Mouse (Mus musculus): Measurements from ENCODE around the gene AC161166.1. TPM values are rescaled to one million over a fixed set of nuclear protein-coding genes. Genes with fewer than 3 reads are reported as not detected.

Gene AC161166.1
- not detected in 2 replicates for polyA plus RNA-seq (2012; rRNA removed)

GRCm38 (mm10) chr7:24512355-24512754, at the start of gene AC161166.1:
TSS of gene AC161166.1 (minus strand) at chr7:24512455.

DNA sequence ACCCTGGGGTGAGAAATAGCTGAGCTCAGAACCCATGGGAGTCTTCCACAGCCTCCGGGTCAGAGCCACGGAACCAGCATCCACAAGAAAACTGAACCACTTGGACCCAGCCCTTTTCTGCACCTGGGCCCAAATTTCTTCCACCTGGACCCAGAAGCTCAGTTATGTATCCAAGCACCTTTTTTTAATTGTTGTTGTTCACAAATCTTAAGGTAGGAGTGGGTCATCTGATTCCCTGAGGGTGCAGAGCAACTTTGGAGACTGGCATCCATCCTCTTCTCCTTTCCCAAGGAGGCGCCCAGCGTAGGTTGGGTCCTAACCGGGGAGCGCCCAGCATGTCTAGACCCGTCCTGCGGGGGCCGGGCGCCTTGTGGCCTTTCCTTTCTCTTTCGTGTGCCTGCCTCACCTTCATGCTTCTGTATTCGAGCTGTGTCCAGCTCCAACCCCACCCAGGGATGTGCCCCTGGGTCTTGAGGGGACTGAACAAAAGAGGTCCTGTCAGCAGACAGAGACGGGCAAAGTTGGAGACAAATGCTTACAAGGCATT, 33.9 kb upstream of the AC161166.1 start, which contains the start of the genes Pinlyp and Xrcc1:
Gene Pinlyp (minus strand): TSS at position 51 of the 547 bp plus-strand sequence.
Gene Xrcc1 (plus strand): TSS at position 222 of the 547 bp plus-strand sequence.

DNA sequence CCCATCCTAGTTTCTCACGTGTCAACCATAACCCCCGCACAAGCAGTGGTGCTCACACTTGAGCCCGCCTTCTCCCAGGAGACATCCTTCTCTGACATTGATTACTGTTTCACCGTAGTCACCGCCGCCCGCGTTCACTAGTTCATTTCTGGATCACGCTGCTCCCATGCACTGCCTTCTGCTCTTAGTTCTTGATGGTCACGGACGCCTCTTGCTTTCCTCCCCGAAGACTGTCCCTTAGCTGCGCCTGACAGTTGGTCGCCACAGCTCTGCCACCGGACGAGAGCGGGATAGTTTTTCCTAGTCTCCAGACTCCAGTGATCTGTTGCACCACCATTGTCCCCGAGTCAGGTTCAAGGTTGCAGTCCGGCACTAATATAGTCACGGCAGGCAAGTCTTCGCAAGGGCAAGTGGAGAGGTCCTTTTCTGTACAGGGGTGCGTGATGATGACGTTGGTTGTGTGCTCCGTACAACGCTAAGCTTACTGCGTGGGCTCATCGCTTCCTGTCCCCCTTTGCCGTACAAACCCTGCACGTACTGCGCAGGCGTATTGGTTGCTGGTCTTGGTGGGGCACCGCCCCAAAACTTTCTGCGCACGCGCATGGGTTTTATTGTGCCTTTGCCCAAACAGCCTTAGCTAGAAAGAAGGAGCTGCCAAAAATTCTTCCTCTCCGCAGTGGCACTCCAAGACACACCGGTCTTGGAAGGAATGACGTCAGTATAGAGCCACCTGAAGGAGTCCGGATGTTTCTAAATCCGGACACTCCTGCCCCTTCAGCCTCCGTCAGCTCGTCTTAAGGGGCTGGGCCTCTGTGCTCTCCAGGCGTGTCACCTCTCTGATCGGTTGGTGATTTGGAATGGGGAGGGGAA, 18.0 kb upstream of the AC161166.1 start, which contains the start of gene Irgq:
Gene Irgq (plus strand): TSS at position 628 of the 870 bp plus-strand sequence.

DNA sequence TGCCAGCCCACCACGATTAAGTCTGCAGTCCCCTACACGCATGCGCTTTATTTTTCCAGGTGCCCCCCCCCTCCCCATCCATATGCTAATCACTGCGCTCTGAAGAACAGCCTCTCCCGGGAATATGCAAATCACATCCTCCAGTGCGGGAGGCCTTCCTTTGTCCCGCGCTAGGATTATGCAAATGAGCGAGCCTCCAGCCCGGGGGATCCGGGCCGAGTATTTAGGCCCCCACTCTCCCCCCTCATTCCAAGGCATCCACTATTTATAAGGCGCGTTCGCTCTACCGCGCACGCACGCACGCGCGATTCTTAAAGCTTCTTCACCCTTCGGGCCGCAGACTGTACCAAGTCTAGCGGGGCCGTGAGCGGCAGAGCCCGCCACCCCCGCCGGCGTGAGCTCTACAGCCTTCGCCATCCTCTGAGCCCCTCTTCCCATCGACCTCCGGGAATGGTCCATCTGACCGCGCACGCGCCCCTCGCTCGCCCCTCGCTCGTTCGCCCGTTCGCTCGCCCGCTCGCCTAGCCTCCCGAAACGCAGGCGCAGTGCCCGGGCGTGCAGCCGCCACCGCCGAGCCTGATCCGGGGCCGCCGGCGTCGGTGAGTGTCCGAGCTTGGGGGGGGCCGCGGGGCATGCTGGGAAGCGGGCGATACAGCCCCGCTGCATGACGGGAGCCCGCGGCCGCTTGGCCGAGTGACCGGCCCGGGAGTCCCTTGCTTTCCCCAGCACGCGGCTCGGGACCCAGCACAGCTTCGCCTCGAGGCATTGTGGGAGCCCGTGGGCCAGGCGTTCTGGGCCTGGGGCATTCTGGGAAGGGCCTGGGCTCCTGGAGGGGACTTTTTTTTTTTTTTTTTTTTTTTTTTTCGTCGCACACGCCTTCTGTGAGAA, 5.2 kb downstream of the AC161166.1 start, which contains the start of gene Zfp428:
Gene Zfp428 (plus strand): TSS at position 169 of the 888 bp plus-strand sequence.

GRCm38 (mm10) chr7:24481474-24482207, 30.6 kb downstream of the AC161166.1 start, which contains the start of gene Cadm4:
TSS of gene Cadm4 (plus strand) at chr7:24482023.

GRCm38 (mm10) chr7:24462388-24463319, 49.6 kb downstream of the AC161166.1 start, which contains the start of gene Plaur:
TSS of gene Plaur (plus strand) at chr7:24462484.

Other genes with a start within 250 kb of the AC161166.1 start
- gene Zfp93, start 242.0 kb downstream of the AC161166.1 start, polyA plus RNA-seq (2012; rRNA removed): 1.4 and 1.6 TPM in 2 replicates
- gene Zfp61, start 211.2 kb downstream of the AC161166.1 start, polyA plus RNA-seq (2012; rRNA removed): 4.3 and 4.9 TPM in 2 replicates
- gene Zfp94, start 195.8 kb downstream of the AC161166.1 start, polyA plus RNA-seq (2012; rRNA removed): 4.4 TPM in 2 replicates
- gene Tescl, start 178.5 kb downstream of the AC161166.1 start, polyA plus RNA-seq (2012; rRNA removed): 1.5 and 1.9 TPM in 2 replicates
- not detected in 2 replicates for gene Lypd5, start 163.3 kb downstream of the AC161166.1 start, polyA plus RNA-seq (2012; rRNA removed)
- 136 and 140 TPM in 2 replicates for gene Kcnn4, start 142.2 kb downstream of the AC161166.1 start, polyA plus RNA-seq (2012; rRNA removed)
- 49.2 and 51.1 TPM in 2 replicates for gene Smg9, start 112.8 kb downstream of the AC161166.1 start, polyA plus RNA-seq (2012; rRNA removed)
- 0.35 and 1.1 TPM in 2 replicates for gene Irgc1, start 60.2 kb downstream of the AC161166.1 start, polyA plus RNA-seq (2012; rRNA removed)
- 16.4 and 17.4 TPM in 2 replicates for gene Plaur, start 50.0 kb downstream of the AC161166.1 start, polyA plus RNA-seq (2012; rRNA removed)
- 8.6 and 12.3 TPM in 2 replicates for gene Cadm4, start 30.4 kb downstream of the AC161166.1 start, polyA plus RNA-seq (2012; rRNA removed)
- 12.5 and 13.9 TPM in 2 replicates for gene Zfp428, start 5.4 kb downstream of the AC161166.1 start, polyA plus RNA-seq (2012; rRNA removed)
- 15.3 and 16.0 TPM in 2 replicates for gene Irgq, start 18.2 kb upstream of the AC161166.1 start, polyA plus RNA-seq (2012; rRNA removed)
- 0.24 TPM in 1 of 2 replicates, not detected in the other for gene Pinlyp, start 33.7 kb upstream of the AC161166.1 start, polyA plus RNA-seq (2012; rRNA removed)
- gene Xrcc1, start 33.8 kb upstream of the AC161166.1 start, polyA plus RNA-seq (2012; rRNA removed): 29.9 and 34.7 TPM in 2 replicates
- 766 and 787 TPM in 2 replicates for gene Ethe1, start 75.1 kb upstream of the AC161166.1 start, polyA plus RNA-seq (2012; rRNA removed)
- gene Zfp575, start 75.2 kb upstream of the AC161166.1 start, polyA plus RNA-seq (2012; rRNA removed): 1.2 and 1.7 TPM in 2 replicates
- 4.4 and 5.2 TPM in 2 replicates for gene Phldb3, start 98.3 kb upstream of the AC161166.1 start, polyA plus RNA-seq (2012; rRNA removed)
- gene Lypd3, start 124.1 kb upstream of the AC161166.1 start, polyA plus RNA-seq (2012; rRNA removed): 0.17 TPM in 1 of 2 replicates, not detected in the other
- gene Tex101, start 164.2 kb upstream of the AC161166.1 start, polyA plus RNA-seq (2012; rRNA removed): not detected in 2 replicates
- not detected in 2 replicates for gene BC049730, start 196.8 kb upstream of the AC161166.1 start, polyA plus RNA-seq (2012; rRNA removed)
- not detected in 2 replicates for gene Gm4763, start 214.5 kb upstream of the AC161166.1 start, polyA plus RNA-seq (2012; rRNA removed)
- 106 and 208 TPM in 2 replicates for gene Cd177, start 247.9 kb upstream of the AC161166.1 start, polyA plus RNA-seq (2012; rRNA removed)

All from colon, adult 2 months (tissue).